Mouse (Mus musculus) spleen, postnatal 0 days (tissue): Measurements from ENCODE around the gene Col6a2. TPM values are rescaled to one million over a fixed set of nuclear protein-coding genes. Genes with fewer than 3 reads are reported as not detected.

Experiments
- polyA plus RNA-seq: library from polyadenylated mRNA; unstranded; fragments of >200 nt; fragmentation: Nextera tagmentation; extraction: Ambion mirVana; gene quantifications from 2 replicates; pipeline ENCODE4 v1.2.1, GENCODE M21; 2015

The Col6a2 gene
- 31.0 and 35.7 TPM in 2 replicates for polyA plus RNA-seq

GRCm38 (mm10) chr10:76622928-76623680 lies at the start of gene Col6a2:
Col6a2 (minus strand) TSS chr10:76623630.

GRCm38 (mm10) chr10:76575374-76575773 lies 48.1 kb downstream of the Col6a2 start, which contains the start of gene Ftcd:
Ftcd (plus strand) TSS chr10:76575648.

GRCm38 (mm10) chr10:76561972-76562371 lies 61.5 kb downstream of the Col6a2 start, which contains the start of gene Spatc1l:
Spatc1l (plus strand) TSS chr10:76562272.

Other genes starting within 250 kb of the Col6a2 start
- gene AC141477.1, start 183.2 kb downstream of the Col6a2 start, polyA plus RNA-seq: not detected in 2 replicates
- gene Pcnt, start 180.8 kb downstream of the Col6a2 start, polyA plus RNA-seq: 12.8 and 14.6 TPM in 2 replicates
- not detected in 2 replicates for gene 2610028H24Rik, start 174.5 kb downstream of the Col6a2 start, polyA plus RNA-seq
- 41.6 and 43.6 TPM in 2 replicates for gene Mcm3ap, start 154.7 kb downstream of the Col6a2 start, polyA plus RNA-seq
- gene Ybey, start 154.5 kb downstream of the Col6a2 start, polyA plus RNA-seq: 3.9 and 4.5 TPM in 2 replicates
- gene Lss, start 92.0 kb downstream of the Col6a2 start, polyA plus RNA-seq: 5.5 and 5.7 TPM in 2 replicates
- gene Spatc1l, start 61.4 kb downstream of the Col6a2 start, polyA plus RNA-seq: not detected in 2 replicates
- gene Ftcd, start 48.0 kb downstream of the Col6a2 start, polyA plus RNA-seq: 0.11 and 0.19 TPM in 2 replicates
- 46.0 and 54.6 TPM in 2 replicates for gene Col6a1, start 102.5 kb upstream of the Col6a2 start, polyA plus RNA-seq